Mouse (Mus musculus) CD4-positive, CD25-positive, alpha-beta regulatory T cell (primary cell): Measurements from ENCODE around the gene Grik1. TPM values are rescaled to one million over a fixed set of nuclear protein-coding genes. Genes with fewer than 3 reads are reported as not detected.

Source experiments
- polyA plus RNA-seq: library from polyadenylated mRNA; unstranded; fragments of 100-300 nt; shearing (Covaris generic); gene quantifications from one replicate; pipeline ENCODE4 v1.2.1, GENCODE M21; 2017

Grik1 gene
- polyA plus RNA-seq = 0.18 TPM

DNA sequence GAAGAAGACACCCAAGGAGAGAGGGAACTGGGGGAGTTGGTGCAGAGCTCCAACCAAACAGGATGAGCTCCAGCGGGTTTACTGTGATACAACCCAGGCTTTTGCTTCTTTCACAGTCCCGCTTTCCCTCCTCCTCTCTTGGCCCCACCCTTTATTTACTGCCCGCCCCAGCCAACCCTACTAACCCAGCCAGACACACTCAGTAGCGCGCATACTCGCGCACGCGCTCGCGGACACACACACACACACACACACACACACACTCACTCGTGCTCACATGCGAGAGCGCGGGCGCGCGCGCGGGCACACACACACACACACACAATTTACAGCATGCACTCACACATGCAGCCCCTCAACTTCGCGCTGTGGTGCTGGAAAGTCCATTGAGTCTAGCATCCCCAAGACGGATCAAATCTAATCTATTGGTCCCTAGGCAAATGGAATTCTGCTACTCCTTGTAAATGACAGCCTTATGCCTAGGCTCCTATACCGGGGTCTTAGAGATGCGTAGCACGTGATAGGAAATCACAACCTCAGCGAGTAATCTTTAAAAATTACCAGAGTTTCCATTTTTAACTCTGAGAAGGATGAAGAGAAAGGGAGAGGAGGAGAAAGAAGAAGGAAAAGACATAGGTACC, at the start of gene Grik1:
Gene Grik1, minus strand, starts transcription at position 134 of the 641 bp plus-strand sequence.

Other genes starting within 250 kb of the Grik1 start
- not detected for gene Cldn17, start 216.7 kb upstream of the Grik1 start, polyA plus RNA-seq